Mouse (Mus musculus) heart, adult 2 months (tissue): Measurements from ENCODE around the gene Wdr18. TPM values are rescaled to one million over a fixed set of nuclear protein-coding genes. Genes with fewer than 3 reads are reported as not detected.

Experiments used
- DNase-seq, 2 experiments: peaks; one replicate each; pipeline ENCODE4 v3.0.0; 2021
- H3K27ac ChIP-seq: fragments of 200-600 bp; 2 replicates; pipeline ENCODE4 v1.8.1; 2022
- H3K27me3 ChIP-seq: fragments of 200-500 bp; 2 replicates; pipeline ENCODE4 v1.6.1; 2012; ENCODE audit warnings: mild to moderate bottlenecking, low read length, inconsistent platforms, mixed read lengths; ENCODE audit not compliant: control insufficient read depth, insufficient read depth
- H3K36me3 ChIP-seq: fragments of 200-500 bp; 2 replicates; pipeline ENCODE4 v1.6.1; 2012; ENCODE audit warnings: low read length, inconsistent platforms; ENCODE audit not compliant: control insufficient read depth, insufficient read depth
- H3K4me1 ChIP-seq: fragments of 200-500 bp; 2 replicates; pipeline ENCODE4 v1.6.1; 2011; ENCODE audit warnings: low read length; ENCODE audit not compliant: control insufficient read depth, insufficient read depth
- H3K4me3 ChIP-seq: fragments of 200-600 bp; 2 replicates; pipeline ENCODE4 v1.8.1; 2022
- H3K79me2 ChIP-seq: fragments of 200-500 bp; replicated peaks from 2 replicates; pipeline ENCODE4 v1.6.1; 2012; ENCODE audit warnings: mild to moderate bottlenecking, inconsistent platforms, low read length, moderate library complexity, mixed read lengths; ENCODE audit not compliant: control insufficient read depth, insufficient read depth
- H3K9ac ChIP-seq: fragments of 200-500 bp; 2 replicates; pipeline ENCODE4 v1.6.1; 2012; ENCODE audit warnings: low read depth, mild to moderate bottlenecking, control low read depth, inconsistent platforms, low read length, mixed read lengths
- CTCF ChIP-seq: fragments of 200-600 bp; IDR thresholded peaks from 2 replicates; pipeline ENCODE4 v1.8.1; 2022; ENCODE audit warnings: antibody characterized with exemption, mild to moderate bottlenecking, moderate library complexity
- EP300 ChIP-seq: fragments of 200-500 bp; IDR thresholded peaks from 2 replicates; pipeline ENCODE4 v1.6.1; 2011; ENCODE audit warnings: low read depth, low read length, control low read depth; ENCODE audit not compliant: insufficient read depth
- POLR2A ChIP-seq: fragments of 200-500 bp; IDR thresholded peaks from 2 replicates; pipeline ENCODE4 v1.6.1; 2011; ENCODE audit warnings: mild to moderate bottlenecking, low read depth, low read length, control low read depth; ENCODE audit not compliant: insufficient read depth
- WGBS: fragments of 180-500 bp; shearing (Covaris S2); methylation state at CpG from one replicate; pipeline ENCODE4 v1.1.7; 2018; 5-methylcytosine and 5-hydroxymethylcytosine counted together
- intact Hi-C: fragments of 180-260 bp; cut with DNase I; formaldehyde crosslinking; loops from one replicate; pipeline ENCODE4 v1.15.1; 2025
- polyA plus RNA-seq: library from polyadenylated mRNA; depleted of rRNA; stranded (reverse); fragments of >200 nt; gene quantifications from 2 replicates; pipeline ENCODE4 v1.2.3, GENCODE M21; 2012
- total RNA-seq, 2 experiments: library from RNA; stranded (reverse); gene quantifications; 2 replicates each; pipeline ENCODE4 v1.2.3; 2021

Wdr18 gene
- total and polyA plus RNA-seq, 3 experiments: 27.8 to 32.2 (median 29.4) TPM

GRCm38 (mm10) chr10:79970415-79971182 lies 10.6 kb downstream of the Wdr18 start, which contains the start of gene Grin3b:
TSS of gene Grin3b (plus strand) at chr10:79970715.
- TF ChIP-seq CTCF (no peak), EP300 (no peak), POLR2A (no peak)
- Histone ChIP-seq H3K27me3 (peaks cover 7% of the 10 kb centered on the region), H3K4me3 (peak within 1 kb of the TSS; percentile 1; the same call in 1 of the 2 replicates), H3K9ac (0 out of 2 replicates have a peak within 1 kb of the TSS, but pooled peaks have one; percentile 14), H3K27ac (no peak within 1 kb of the TSS), H3K79me2 (no peaks in the 10 kb centered on the region), H3K36me3 (no peaks in the 10 kb centered on the region), H3K4me1 (no peaks in the 10 kb centered on the region)
- no peak for DNase-seq
- 6% methylated on average over 47 of the region's 47 CpGs for WGBS
- intact Hi-C loops: no loop called here

- H3K4me3 ChIP-seq: peak overlapping the region; percentile 1; the same call in 1 of the 2 replicates
- no peak overlapping the region for H3K9ac ChIP-seq
- no peak for DNase-seq
- peaks cover 7% of the 10 kb centered on the region for H3K27me3 ChIP-seq
- no peaks in the 10 kb centered on the region for H3K36me3 ChIP-seq
- no peaks in the 10 kb centered on the region for H3K4me1 ChIP-seq
- 4% methylated on average over 21 of the region's 21 CpGs for WGBS
- intact Hi-C loops: no loop called here
- no peaks in the 10 kb centered on the region for H3K79me2 ChIP-seq
- TF ChIP-seq CTCF (no peak), EP300 (no peak), POLR2A (no peak)
- no peak overlapping the region for H3K27ac ChIP-seq
Observed at GRCm38 (mm10) chr10:79971183-79971497, 11.2 kb downstream of the Wdr18 start.

- no peak overlapping the region for H3K4me3 ChIP-seq
- intact Hi-C loops: no loop called here
- 25% methylated on average over 14 of the region's 14 CpGs for WGBS
- H3K27ac ChIP-seq: no peak overlapping the region
- no peaks in the 10 kb centered on the region for H3K36me3 ChIP-seq
- peak in 1 of 2 experiments; percentile 48 for DNase-seq
- H3K79me2 ChIP-seq: no peaks in the 10 kb centered on the region
- H3K4me1 ChIP-seq: no peaks in the 10 kb centered on the region
- H3K27me3 ChIP-seq: peaks cover 7% of the 10 kb centered on the region
- H3K9ac ChIP-seq: no peak overlapping the region
- TF ChIP-seq EP300: no peak
Observed at GRCm38 (mm10) chr10:79972831-79973230, 12.9 kb downstream of the Wdr18 start.

GRCm38 (mm10) chr10:79974087-79974486 lies 14.1 kb downstream of the Wdr18 start:
- H3K9ac ChIP-seq: no peak overlapping the region
- WGBS: 87% methylated on average over 21 of the region's 21 CpGs
- H3K27me3 ChIP-seq: peaks cover 7% of the 10 kb centered on the region
- TF ChIP-seq CTCF: no peak
- no peak for TF ChIP-seq EP300
- no peak for TF ChIP-seq POLR2A
- intact Hi-C loops: no loop called here
- no peaks in the 10 kb centered on the region for H3K36me3 ChIP-seq
- no peak overlapping the region for H3K4me3 ChIP-seq
- no peaks in the 10 kb centered on the region for H3K4me1 ChIP-seq
- H3K27ac ChIP-seq: no peak overlapping the region
- no peaks in the 10 kb centered on the region for H3K79me2 ChIP-seq
- DNase-seq: no peak

- Histone ChIP-seq H3K9ac (no peak overlapping the region), H3K36me3 (no peaks in the 10 kb centered on the region)
Observed at GRCm38 (mm10) chr10:79974668-79975067, 14.7 kb downstream of the Wdr18 start.

GRCm38 (mm10) chr10:79976071-79976721 lies 16.2 kb downstream of the Wdr18 start:
- TF ChIP-seq EP300 (no peak), POLR2A (no peak), CTCF (no peak)
- Histone ChIP-seq H3K27me3 (no peaks in the 10 kb centered on the region), H3K4me3 (no peak overlapping the region), H3K27ac (no peak overlapping the region), H3K36me3 (no peaks in the 10 kb centered on the region), H3K4me1 (no peaks in the 10 kb centered on the region; the same call in 1 of the 2 replicates), H3K79me2 (no peaks in the 10 kb centered on the region), H3K9ac (no peak overlapping the region)
- WGBS: 88% methylated on average over 28 of the region's 28 CpGs
- no peak for DNase-seq
- intact Hi-C loops: no loop called here

More at GRCm38 (mm10) chr10:79974668-79975067, 14.7 kb downstream of the Wdr18 start:
- TF ChIP-seq POLR2A (no peak), CTCF (no peak), EP300 (no peak)
- Histone ChIP-seq H3K4me3 (no peak overlapping the region), H3K4me1 (no peaks in the 10 kb centered on the region), H3K79me2 (no peaks in the 10 kb centered on the region), H3K27ac (no peak overlapping the region), H3K27me3 (peaks cover 7% of the 10 kb centered on the region)
- DNase-seq: no peak
- WGBS: 83% methylated on average over 8 of the region's 8 CpGs
- intact Hi-C loops: no loop called here
